Mouse (Mus musculus) olfactory bulb, adult 2 months (tissue): ENCODE measurements around the gene Pramel1.

Experiments
- CTCF ChIP-seq: fragments of 200-500 bp; IDR thresholded peaks from 2 replicates; pipeline ENCODE4 v1.5.1; 2012; ENCODE audit warnings: low read depth, mild to moderate bottlenecking, low read length, moderate library complexity; ENCODE audit not compliant: insufficient read depth
- POLR2A ChIP-seq: fragments of 200-500 bp; IDR thresholded peaks from 2 replicates; pipeline ENCODE4 v1.6.1; 2012; ENCODE audit warnings: mild to moderate bottlenecking, low read depth, low read length, moderate library complexity; ENCODE audit not compliant: insufficient read depth

GRCm38 (mm10) chr4:143414121-143414520 is 19.9 kb downstream of the Pramel1 start:
- TF ChIP-seq CTCF, result no peak
- no peak for TF ChIP-seq POLR2A
